Mouse (Mus musculus): ENCODE measurements at regions not wholly inside any gene's neighbourhood (a gene's known extent, or its start where the extent isn't known, plus 50 kb on each side); places are given as distances from the start of the nearest gene placed in this dataset.

GRCm38 (mm10) chr17:87559641-87560040 is 76.1 kb upstream of the Epcam start:
- TF ChIP-seq TAL1 (IDR thresholded peaks at IDR 0.05; ENCODE audit: low read length): no peak
- TF ChIP-seq GATA1 (IDR thresholded peaks at IDR 0.05; ENCODE audit: low read length): no peak
- no peaks in the 10 kb centered on the region for H3K27me3 ChIP-seq (ENCODE audit: control insufficient read depth)

GRCm38 (mm10) chr17:87560923-87561322 is 74.9 kb upstream of the Epcam start:
- Histone ChIP-seq H3K36me3 (ENCODE audit: control insufficient read depth) (no peaks in the 10 kb centered on the region), H3K4me3 (replicated peaks) (no peak overlapping the region), H3K9me3 (ENCODE audit: control insufficient read depth, low read length) (no peaks in the 10 kb centered on the region), H3K4me1 (ENCODE audit: control insufficient read depth) (no peaks in the 10 kb centered on the region), H3K27me3 (ENCODE audit: control insufficient read depth) (no peaks in the 10 kb centered on the region)
- no peak for TF ChIP-seq GATA1 (IDR thresholded peaks at IDR 0.05; ENCODE audit: low read length)
- TF ChIP-seq TAL1 (IDR thresholded peaks at IDR 0.05; ENCODE audit: low read length): no peak

More at GRCm38 (mm10) chr17:87559641-87560040, 76.1 kb upstream of the Epcam start:
- Histone ChIP-seq H3K36me3 (ENCODE audit: control insufficient read depth) (no peaks in the 10 kb centered on the region), H3K9me3 (ENCODE audit: control insufficient read depth, low read length) (no peaks in the 10 kb centered on the region), H3K4me3 (replicated peaks) (no peak overlapping the region), H3K4me1 (ENCODE audit: control insufficient read depth) (no peaks in the 10 kb centered on the region)

GRCm38 (mm10) chr17:87563375-87563774 is 72.4 kb upstream of the Epcam start:
- Histone ChIP-seq H3K4me3 (replicated peaks) (no peak overlapping the region), H3K4me1 (ENCODE audit: control insufficient read depth) (no peaks in the 10 kb centered on the region), H3K36me3 (ENCODE audit: control insufficient read depth) (no peaks in the 10 kb centered on the region), H3K9me3 (ENCODE audit: control insufficient read depth, low read length) (no peaks in the 10 kb centered on the region), H3K27me3 (ENCODE audit: control insufficient read depth) (no peaks in the 10 kb centered on the region)
- TF ChIP-seq GATA1 (IDR thresholded peaks at IDR 0.05; ENCODE audit: low read length) (no peak), TAL1 (IDR thresholded peaks at IDR 0.05; ENCODE audit: low read length) (no peak)

GRCm38 (mm10) chr17:87565631-87566030 is 70.1 kb upstream of the Epcam start:
- H3K4me1 ChIP-seq (ENCODE audit: control insufficient read depth): no peaks in the 10 kb centered on the region
- H3K9me3 ChIP-seq (ENCODE audit: control insufficient read depth, low read length): no peaks in the 10 kb centered on the region
- TF ChIP-seq TAL1 (IDR thresholded peaks at IDR 0.05; ENCODE audit: low read length) (no peak), GATA1 (IDR thresholded peaks at IDR 0.05; ENCODE audit: low read length) (no peak)
- no peaks in the 10 kb centered on the region for H3K36me3 ChIP-seq (ENCODE audit: control insufficient read depth)
- H3K4me3 ChIP-seq (replicated peaks): no peak overlapping the region
- no peaks in the 10 kb centered on the region for H3K27me3 ChIP-seq (ENCODE audit: control insufficient read depth)

GRCm38 (mm10) chr17:87566296-87566695 is 69.5 kb upstream of the Epcam start:
- TF ChIP-seq TAL1 (IDR thresholded peaks at IDR 0.05; ENCODE audit: low read length) (no peak), GATA1 (IDR thresholded peaks at IDR 0.05; ENCODE audit: low read length) (no peak)
- no peaks in the 10 kb centered on the region for H3K27me3 ChIP-seq (ENCODE audit: control insufficient read depth)
- no peak overlapping the region for H3K4me3 ChIP-seq (replicated peaks)
- no peaks in the 10 kb centered on the region for H3K9me3 ChIP-seq (ENCODE audit: control insufficient read depth, low read length)
- H3K36me3 ChIP-seq (ENCODE audit: control insufficient read depth): no peaks in the 10 kb centered on the region
- peaks cover under 1% of the 10 kb centered on the region; the same call in 1 of the 2 replicates for H3K4me1 ChIP-seq (ENCODE audit: control insufficient read depth)

- H3K9me3 ChIP-seq (ENCODE audit: control insufficient read depth, low read length): no peaks in the 10 kb centered on the region
- no peaks in the 10 kb centered on the region for H3K27me3 ChIP-seq (ENCODE audit: control insufficient read depth)
- no peak for TF ChIP-seq GATA1 (IDR thresholded peaks at IDR 0.05; ENCODE audit: low read length)
- TF ChIP-seq TAL1 (IDR thresholded peaks at IDR 0.05; ENCODE audit: low read length): no peak
- no peaks in the 10 kb centered on the region for H3K36me3 ChIP-seq (ENCODE audit: control insufficient read depth)
- H3K4me1 ChIP-seq (ENCODE audit: control insufficient read depth): peaks cover 5% of the 10 kb centered on the region
- H3K4me3 ChIP-seq (replicated peaks): no peak overlapping the region
These were observed 68.8 kb upstream of the Epcam start for GRCm38 (mm10) chr17:87566996-87567395.

GRCm38 (mm10) chr17:87567475-87567874 is 68.3 kb upstream of the Epcam start:
- H3K36me3 ChIP-seq (ENCODE audit: control insufficient read depth): no peaks in the 10 kb centered on the region
- no peaks in the 10 kb centered on the region for H3K27me3 ChIP-seq (ENCODE audit: control insufficient read depth)
- H3K4me1 ChIP-seq (ENCODE audit: control insufficient read depth): peaks cover 5% of the 10 kb centered on the region
- H3K4me3 ChIP-seq (replicated peaks): no peak overlapping the region
- no peaks in the 10 kb centered on the region for H3K9me3 ChIP-seq (ENCODE audit: control insufficient read depth, low read length)
- TF ChIP-seq TAL1 (IDR thresholded peaks at IDR 0.05; ENCODE audit: low read length) (no peak), GATA1 (IDR thresholded peaks at IDR 0.05; ENCODE audit: low read length) (no peak)

GRCm38 (mm10) chr17:87569981-87570380 is 65.8 kb upstream of the Epcam start:
- TF ChIP-seq GATA1 (IDR thresholded peaks at IDR 0.05; ENCODE audit: low read length) (no peak), TAL1 (IDR thresholded peaks at IDR 0.05; ENCODE audit: low read length) (no peak)
- Histone ChIP-seq H3K27me3 (ENCODE audit: control insufficient read depth) (no peaks in the 10 kb centered on the region), H3K9me3 (ENCODE audit: control insufficient read depth, low read length) (no peaks in the 10 kb centered on the region), H3K4me3 (replicated peaks) (no peak overlapping the region), H3K36me3 (ENCODE audit: control insufficient read depth) (no peaks in the 10 kb centered on the region), H3K4me1 (ENCODE audit: control insufficient read depth) (peaks cover 5% of the 10 kb centered on the region)

GRCm38 (mm10) chr17:87570676-87571344 is 65.0 kb upstream of the Epcam start:
- Histone ChIP-seq H3K4me1 (ENCODE audit: control insufficient read depth) (peaks cover 5% of the 10 kb centered on the region), H3K4me3 (replicated peaks) (no peak overlapping the region), H3K36me3 (ENCODE audit: control insufficient read depth) (no peaks in the 10 kb centered on the region), H3K9me3 (ENCODE audit: control insufficient read depth, low read length) (no peaks in the 10 kb centered on the region), H3K27me3 (ENCODE audit: control insufficient read depth) (no peaks in the 10 kb centered on the region)
- TF ChIP-seq GATA1 (IDR thresholded peaks at IDR 0.05; ENCODE audit: low read length): no peak
- TF ChIP-seq TAL1 (IDR thresholded peaks at IDR 0.05; ENCODE audit: low read length): no peak
